Mouse (Mus musculus) limb, embryonic 13.5 days (tissue): ENCODE measurements at regions not wholly inside any gene's neighbourhood (a gene's known extent, or its start where the extent isn't known, plus 50 kb on each side); places are given as distances from the start of the nearest gene placed in this dataset.
A peak's percentile ranks its signal among the peaks of the same experiment; 100 is the strongest.

Experiments used
- ATAC-seq: fragments of 200-750 bp; cut with Nextera tagmentation; 2 replicates; pipeline ENCODE4 v1.8.0; 2017; ENCODE audit warnings: low read depth, moderate number of reproducible peaks, moderate TSS enrichment; ENCODE audit not compliant: low FRiP score
- H3K27ac ChIP-seq: fragments of 300-500 bp; sonication (generic); 2 replicates; pipeline ENCODE4 v1.5.1; 2015; ENCODE audit warnings: inconsistent platforms, mild to moderate bottlenecking, moderate library complexity
- H3K27me3 ChIP-seq: fragments of 300-500 bp; sonication (generic); 2 replicates; pipeline ENCODE4 v1.6.1; 2015; ENCODE audit warnings: mild to moderate bottlenecking, inconsistent platforms
- H3K36me3 ChIP-seq: fragments of 300-500 bp; sonication (generic); 2 replicates; pipeline ENCODE4 v1.6.1; 2015; ENCODE audit warnings: inconsistent platforms, mild to moderate bottlenecking, moderate library complexity
- H3K4me1 ChIP-seq: fragments of 300-500 bp; sonication (generic); 2 replicates; pipeline ENCODE4 v1.6.1; 2015; ENCODE audit warnings: inconsistent platforms
- H3K4me2 ChIP-seq: fragments of 300-500 bp; sonication (generic); replicated peaks from 2 replicates; pipeline ENCODE4 v1.6.1; 2015; ENCODE audit warnings: inconsistent platforms, mild to moderate bottlenecking, moderate library complexity
- H3K4me3 ChIP-seq: fragments of 300-500 bp; sonication (generic); 2 replicates; pipeline ENCODE4 v1.5.1; 2015; ENCODE audit warnings: moderate library complexity, mild to moderate bottlenecking, inconsistent platforms
- H3K9ac ChIP-seq: fragments of 300-500 bp; sonication (generic); 2 replicates; pipeline ENCODE4 v1.6.1; 2015; ENCODE audit warnings: mild to moderate bottlenecking, inconsistent platforms
- H3K9me3 ChIP-seq: fragments of 300-500 bp; sonication (generic); 2 replicates; pipeline ENCODE4 v1.6.1; 2016; ENCODE audit warnings: inconsistent platforms
- WGBS: fragments of 180-500 bp; shearing (Covaris S2); methylation state at CpG from one replicate; pipeline ENCODE4 v1.1.7; 2015; 5-methylcytosine and 5-hydroxymethylcytosine counted together

DNA sequence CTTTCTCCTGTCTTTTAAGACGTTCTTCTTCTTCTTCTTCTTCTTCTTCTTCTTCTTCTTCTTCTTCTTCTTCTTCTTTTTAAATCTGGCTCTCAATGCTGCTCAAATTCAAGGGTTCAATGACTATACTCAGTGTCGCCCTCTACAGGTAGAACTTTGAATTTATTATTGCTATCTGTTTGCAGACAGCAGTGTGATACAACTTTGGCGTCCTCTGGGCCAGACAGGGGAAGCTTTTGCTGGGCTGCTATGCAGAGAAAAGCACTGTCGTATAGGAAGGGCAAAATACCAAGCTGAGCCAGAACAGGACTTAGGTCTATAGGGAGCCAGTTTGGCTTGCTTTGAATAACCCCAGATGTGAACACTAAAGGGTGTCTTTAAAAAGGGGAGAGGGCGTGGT lies 127.3 kb upstream of the Gjb5 start:
- no peak overlapping the region for H3K9ac ChIP-seq
- H3K27ac ChIP-seq, result no peak overlapping the region
- 79% methylated on average over 5 of the region's 5 CpGs for WGBS
- H3K27me3 ChIP-seq, result no peaks in the 10 kb centered on the region
- peaks cover 3% of the 10 kb centered on the region; the same call in 1 of the 2 replicates for H3K4me1 ChIP-seq
- no peaks in the 10 kb centered on the region for H3K36me3 ChIP-seq
- no peaks in the 10 kb centered on the region for H3K9me3 ChIP-seq
- H3K4me3 ChIP-seq, result no peak overlapping the region
- no peak overlapping the region for H3K4me2 ChIP-seq
- ATAC-seq, result no peak

DNA sequence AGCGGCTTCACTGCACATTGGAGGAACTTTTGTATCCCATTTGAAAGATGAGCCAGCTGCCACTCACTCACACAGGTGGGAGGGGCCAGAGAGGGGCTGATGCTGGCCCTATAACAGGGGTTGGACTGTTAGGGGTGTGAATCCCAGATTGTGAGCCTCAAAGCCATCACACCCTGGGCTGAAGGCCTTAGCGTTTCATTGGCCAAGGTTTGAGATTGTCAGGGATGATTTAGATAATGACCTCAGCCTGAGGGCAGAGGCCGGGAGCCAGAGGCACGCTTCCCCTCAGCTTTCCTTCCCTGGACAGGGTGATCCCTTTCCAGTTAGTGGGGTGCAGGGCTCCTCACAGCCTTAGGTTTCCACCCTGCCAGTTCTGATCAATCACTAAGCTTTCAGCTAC lies 124.5 kb upstream of the Gjb5 start:
- no peaks in the 10 kb centered on the region for H3K27me3 ChIP-seq
- H3K27ac ChIP-seq, result no peak overlapping the region
- no peak for ATAC-seq
- no peak overlapping the region for H3K4me3 ChIP-seq
- no peak overlapping the region for H3K9ac ChIP-seq
- H3K4me1 ChIP-seq, result peaks cover 3% of the 10 kb centered on the region; the same call in 1 of the 2 replicates
- H3K9me3 ChIP-seq, result no peaks in the 10 kb centered on the region
- WGBS, result 26% methylated on average over 4 of the region's 4 CpGs
- no peaks in the 10 kb centered on the region for H3K36me3 ChIP-seq
- no peak overlapping the region for H3K4me2 ChIP-seq

DNA sequence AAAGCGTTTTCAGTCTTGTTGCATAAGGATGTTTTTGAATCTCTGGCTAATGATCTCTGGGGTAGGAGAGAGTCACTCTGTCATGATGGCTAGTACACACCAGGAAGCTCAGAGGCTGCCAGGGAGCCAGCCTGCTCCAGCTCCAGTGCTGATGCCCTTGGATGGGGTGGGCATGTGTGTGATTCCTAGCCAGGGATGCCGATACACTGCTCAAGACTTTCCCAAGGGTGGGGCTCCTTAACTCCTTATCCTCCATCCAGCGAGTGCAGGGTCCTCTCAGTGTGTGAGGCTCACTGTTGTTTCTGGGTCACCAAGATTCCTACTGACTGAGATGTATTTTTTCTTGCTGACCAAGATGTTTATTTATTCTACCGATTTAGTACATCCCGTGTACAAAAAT lies 122.4 kb upstream of the Gjb5 start:
- Histone ChIP-seq H3K27ac (no peak overlapping the region), H3K9me3 (no peaks in the 10 kb centered on the region), H3K4me2 (no peak overlapping the region), H3K27me3 (no peaks in the 10 kb centered on the region), H3K4me1 (peaks cover 3% of the 10 kb centered on the region; the same call in 1 of the 2 replicates), H3K36me3 (no peaks in the 10 kb centered on the region), H3K9ac (no peak overlapping the region), H3K4me3 (no peak overlapping the region)
- no peak for ATAC-seq
- 73% methylated on average over 5 of the region's 5 CpGs for WGBS

DNA sequence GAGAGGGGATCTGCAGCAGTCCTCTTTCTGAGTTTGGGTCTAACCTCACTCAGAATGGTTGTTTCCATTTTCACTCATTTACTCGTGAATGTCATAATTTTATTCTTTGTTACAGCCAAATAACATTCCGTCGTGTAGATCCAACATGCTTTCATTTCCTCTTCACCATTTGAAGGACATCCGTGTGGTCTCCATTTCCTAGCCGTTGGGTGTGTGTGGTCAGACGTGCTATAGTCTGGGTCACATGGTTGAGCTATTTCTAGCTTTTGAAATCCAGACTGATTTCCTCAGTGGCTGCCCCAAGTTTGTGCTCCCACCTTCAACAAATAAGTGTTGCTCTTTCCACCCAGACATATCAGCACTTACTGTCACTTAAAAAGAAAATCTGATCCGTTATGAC lies 111.9 kb upstream of the Gjb5 start:
- no peak for ATAC-seq
- Histone ChIP-seq H3K36me3 (no peaks in the 10 kb centered on the region), H3K27me3 (no peaks in the 10 kb centered on the region), H3K9me3 (no peaks in the 10 kb centered on the region), H3K4me3 (no peak overlapping the region), H3K9ac (no peak overlapping the region), H3K4me1 (no peaks in the 10 kb centered on the region), H3K27ac (no peak overlapping the region), H3K4me2 (no peak overlapping the region)
- 87% methylated on average over 7 of the region's 7 CpGs for WGBS

DNA sequence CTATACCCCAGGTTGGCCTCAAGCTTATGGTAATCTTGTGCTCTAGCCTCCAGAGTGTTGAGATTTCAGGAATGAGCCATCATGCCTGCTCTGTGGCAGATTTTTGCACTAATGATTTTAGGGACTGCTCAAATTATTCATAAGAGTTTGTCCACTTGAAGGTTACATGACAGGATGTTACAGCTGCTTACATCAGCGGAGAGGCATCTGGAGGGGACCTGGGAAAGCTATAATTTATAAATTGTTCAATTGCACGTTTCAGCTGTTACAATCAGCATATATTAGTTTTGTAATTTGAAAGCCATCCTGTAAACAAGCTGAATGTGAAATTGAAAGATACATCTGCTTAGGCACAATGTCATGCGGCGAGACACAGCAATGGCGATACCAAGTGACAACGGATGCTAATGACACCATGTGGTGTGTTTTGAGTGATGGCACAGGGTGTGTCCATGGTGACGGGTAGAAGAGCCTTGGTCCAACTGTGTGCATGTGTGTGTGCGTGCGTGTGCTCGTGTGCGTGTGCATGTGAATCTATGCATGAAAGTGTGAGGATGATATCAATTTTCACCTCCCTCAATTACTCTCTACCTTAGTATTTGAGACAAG lies 96.6 kb upstream of the Gjb5 start:
- Histone ChIP-seq H3K9me3 (0 out of 2 replicates have a peak, but pooled peaks cover 8% of the 10 kb centered on the region), H3K9ac (no peak overlapping the region), H3K4me2 (no peak overlapping the region), H3K36me3 (no peaks in the 10 kb centered on the region), H3K27ac (no peak overlapping the region), H3K4me3 (no peak overlapping the region), H3K4me1 (no peaks in the 10 kb centered on the region), H3K27me3 (no peaks in the 10 kb centered on the region)
- 89% methylated on average over 11 of the region's 11 CpGs for whole genome bisulfite sequencing
- no peak for ATAC-seq

DNA sequence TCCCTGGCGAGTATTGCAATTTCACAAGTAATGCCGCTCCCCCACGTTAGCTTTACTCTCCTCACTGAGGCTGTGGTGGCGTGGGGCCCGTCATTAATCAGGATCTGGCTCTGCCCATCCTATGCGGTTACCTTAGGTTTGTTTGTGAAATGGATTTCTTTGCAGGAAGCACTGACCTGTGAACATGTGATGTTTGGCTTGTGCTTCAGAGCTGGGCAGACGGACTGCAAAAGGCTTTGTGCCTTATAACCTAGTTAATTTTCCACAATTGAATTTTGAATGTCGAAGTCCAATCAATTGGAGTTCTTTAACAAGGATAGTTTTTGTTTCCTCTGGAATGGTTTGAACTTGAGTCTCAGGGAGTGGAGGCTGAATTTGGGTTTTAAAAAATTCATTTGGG lies 94.1 kb upstream of the Gjb5 start:
- Histone ChIP-seq H3K27ac (no peak overlapping the region), H3K9ac (no peak overlapping the region), H3K4me2 (no peak overlapping the region), H3K4me1 (no peaks in the 10 kb centered on the region), H3K9me3 (0 out of 2 replicates have a peak, but pooled peaks cover 4% of the 10 kb centered on the region), H3K36me3 (no peaks in the 10 kb centered on the region), H3K4me3 (no peak overlapping the region), H3K27me3 (no peaks in the 10 kb centered on the region)
- ATAC-seq, result no peak
- WGBS, result 70% methylated on average over 8 of the region's 8 CpGs

DNA sequence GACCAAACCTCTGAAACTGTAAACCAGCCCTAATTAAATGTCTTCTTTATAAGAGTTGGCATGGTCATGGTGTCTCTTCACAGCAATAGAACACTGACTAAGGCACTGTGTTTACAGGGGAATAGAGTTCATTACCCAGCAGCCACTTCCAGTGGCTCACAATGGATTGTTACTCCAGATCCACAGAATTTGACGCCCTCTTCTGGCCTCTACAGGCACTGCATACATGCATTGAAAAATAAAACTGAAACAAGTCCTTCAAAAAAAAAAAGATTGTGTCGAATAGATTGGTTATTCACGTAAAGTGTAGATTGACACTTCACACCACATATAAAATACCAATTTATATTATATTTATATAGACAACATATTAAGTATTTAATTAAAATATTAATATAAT lies 87.3 kb upstream of the Gjb5 start:
- ATAC-seq, result no peak
- Histone ChIP-seq H3K9ac (no peak overlapping the region), H3K9me3 (no peaks in the 10 kb centered on the region), H3K4me2 (no peak overlapping the region), H3K4me1 (peaks cover 8% of the 10 kb centered on the region; the same call in 1 of the 2 replicates), H3K36me3 (no peaks in the 10 kb centered on the region), H3K4me3 (no peak overlapping the region), H3K27me3 (0 out of 2 replicates have a peak, but pooled peaks cover 4% of the 10 kb centered on the region), H3K27ac (no peak overlapping the region)
- 67% methylated on average over 3 of the region's 3 CpGs for WGBS

DNA sequence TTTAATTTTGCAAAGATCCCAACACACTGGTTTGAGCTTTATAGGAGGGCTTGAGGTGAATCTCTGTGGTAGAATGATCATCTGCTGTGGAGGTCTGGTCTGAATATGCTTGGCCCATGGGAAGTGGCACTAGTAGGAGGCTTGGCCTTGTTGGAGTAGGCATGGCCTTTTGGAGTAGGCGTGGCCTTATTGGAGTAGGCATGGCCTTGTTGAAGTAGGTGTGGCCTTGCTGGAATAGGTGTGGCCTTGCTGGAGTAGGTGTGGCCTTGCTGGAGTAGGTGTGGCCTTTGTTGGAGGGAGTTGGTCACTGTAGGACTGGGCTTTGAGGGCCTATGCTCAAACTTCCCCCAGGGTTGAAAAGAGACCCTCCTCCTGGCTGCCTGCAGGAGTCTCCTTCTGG lies 86.1 kb upstream of the Gjb5 start:
- no peak overlapping the region for H3K27ac ChIP-seq
- 91% methylated on average over 1 of the region's 1 CpGs for WGBS
- no peaks in the 10 kb centered on the region for H3K36me3 ChIP-seq
- no peak for ATAC-seq
- 0 out of 2 replicates have a peak, but pooled peaks cover 4% of the 10 kb centered on the region for H3K27me3 ChIP-seq
- no peak overlapping the region for H3K4me3 ChIP-seq
- H3K4me2 ChIP-seq, result no peak overlapping the region
- H3K9me3 ChIP-seq, result no peaks in the 10 kb centered on the region
- peaks cover 8% of the 10 kb centered on the region; the same call in 1 of the 2 replicates for H3K4me1 ChIP-seq
- no peak overlapping the region for H3K9ac ChIP-seq

DNA sequence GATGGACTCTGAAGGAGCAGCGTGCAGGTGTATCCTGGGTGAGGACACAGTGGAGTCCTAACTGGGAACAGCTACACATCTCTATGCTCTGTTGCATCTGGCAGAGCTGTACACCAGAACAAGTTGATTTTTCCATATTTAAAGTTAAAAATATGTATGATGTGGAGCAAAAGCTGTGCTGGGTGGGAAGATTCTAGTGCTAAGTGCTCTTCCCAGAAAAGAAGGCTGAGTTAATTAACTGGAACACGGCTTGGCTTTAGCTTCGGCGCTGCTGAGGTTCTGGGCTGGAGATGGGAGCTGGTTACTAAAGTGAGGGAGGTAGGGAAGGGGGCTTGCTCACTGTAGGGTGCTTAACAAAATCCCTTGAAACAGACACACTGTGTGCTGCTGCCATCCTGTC lies 84.0 kb upstream of the Gjb5 start:
- 78% methylated on average over 4 of the region's 4 CpGs for WGBS
- ATAC-seq, result no peak
- Histone ChIP-seq H3K4me2 (no peak overlapping the region), H3K9ac (no peak overlapping the region), H3K9me3 (no peaks in the 10 kb centered on the region), H3K4me3 (no peak overlapping the region), H3K27me3 (0 out of 2 replicates have a peak, but pooled peaks cover 4% of the 10 kb centered on the region), H3K36me3 (no peaks in the 10 kb centered on the region), H3K4me1 (peaks cover 16% of the 10 kb centered on the region), H3K27ac (no peak overlapping the region)

DNA sequence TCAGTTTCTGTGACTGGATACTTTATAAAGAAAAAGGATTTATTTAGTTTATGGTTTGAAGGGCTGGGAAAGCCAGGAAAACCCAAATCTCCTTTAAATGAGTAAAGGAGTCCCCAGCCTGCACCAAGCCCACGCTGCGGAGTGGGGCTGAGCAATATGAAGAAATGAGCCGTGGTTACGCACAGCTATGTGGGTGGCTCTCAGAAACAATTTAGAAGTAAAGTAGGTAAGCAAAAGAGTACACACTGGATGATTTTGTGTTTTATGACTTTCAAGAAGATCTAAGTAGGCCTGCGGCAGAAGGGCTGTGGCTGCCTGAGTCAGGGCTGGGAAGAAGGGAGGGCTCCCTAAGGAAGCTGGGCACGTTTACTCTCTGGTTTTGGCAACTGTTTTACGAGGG lies 82.6 kb upstream of the Gjb5 start:
- ATAC-seq, result no peak
- Histone ChIP-seq H3K27me3 (0 out of 2 replicates have a peak, but pooled peaks cover 4% of the 10 kb centered on the region), H3K9ac (no peak overlapping the region), H3K36me3 (no peaks in the 10 kb centered on the region), H3K9me3 (no peaks in the 10 kb centered on the region), H3K4me1 (peaks cover 16% of the 10 kb centered on the region), H3K27ac (no peak overlapping the region), H3K4me2 (no peak overlapping the region), H3K4me3 (no peak overlapping the region)
- WGBS, result 31% methylated on average over 7 of the region's 7 CpGs

DNA sequence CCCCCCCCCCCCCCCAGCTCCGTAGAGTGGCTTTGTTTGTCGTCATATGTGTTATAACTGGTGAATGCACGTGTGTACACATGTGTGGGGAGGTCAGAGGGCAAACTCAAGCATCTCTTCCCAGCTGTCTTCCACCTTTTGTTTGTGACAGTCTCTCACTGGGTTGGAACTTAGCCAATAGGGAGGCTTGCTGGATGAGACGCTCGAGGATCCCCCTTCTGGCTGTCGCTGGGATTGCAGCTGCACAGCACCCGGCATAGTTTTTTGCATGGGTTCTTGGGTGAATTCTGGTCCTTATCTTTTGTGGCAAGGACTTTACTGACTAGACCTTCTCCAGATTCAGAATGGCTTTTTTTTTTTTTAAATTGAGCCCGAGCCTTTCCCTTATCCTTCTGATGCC lies 77.1 kb upstream of the Gjb5 start:
- Histone ChIP-seq H3K4me1 (peaks cover 28% of the 10 kb centered on the region), H3K9me3 (no peaks in the 10 kb centered on the region), H3K4me2 (peak overlapping the region; percentile 21; the same call in 1 of the 2 replicates), H3K36me3 (no peaks in the 10 kb centered on the region), H3K4me3 (no peak overlapping the region), H3K27me3 (peaks cover 22% of the 10 kb centered on the region), H3K27ac (no peak overlapping the region), H3K9ac (no peak overlapping the region)
- WGBS, result 32% methylated on average over 8 of the region's 8 CpGs
- ATAC-seq, result no peak

DNA sequence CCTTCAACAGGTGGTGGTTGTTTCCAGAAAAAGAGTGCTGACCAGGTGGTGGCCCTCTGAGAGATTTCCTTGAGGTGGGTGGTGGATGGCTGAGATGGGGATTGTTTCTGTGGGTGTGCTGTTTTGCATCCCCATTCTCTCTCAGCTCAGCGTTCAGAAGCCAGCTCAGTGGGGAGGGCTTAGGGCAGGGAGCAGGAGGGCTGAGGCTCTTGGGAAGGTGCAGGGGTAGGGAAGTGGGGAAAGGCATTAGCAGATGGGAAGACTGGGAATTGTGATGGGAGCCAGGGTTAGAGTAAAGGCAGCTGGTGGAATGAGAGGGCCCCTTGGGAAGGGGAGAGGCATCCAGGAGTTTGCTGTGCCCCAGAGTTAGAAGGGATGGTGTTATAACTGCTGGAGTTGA lies 72.3 kb upstream of the Gjb5 start:
- Histone ChIP-seq H3K4me2 (0 out of 2 replicates have a peak overlapping the region, but pooled peaks have one; percentile 3), H3K9ac (no peak overlapping the region), H3K4me1 (peaks cover 27% of the 10 kb centered on the region), H3K4me3 (no peak overlapping the region), H3K27me3 (peaks cover 22% of the 10 kb centered on the region), H3K36me3 (no peaks in the 10 kb centered on the region), H3K9me3 (0 out of 2 replicates have a peak, but pooled peaks cover 6% of the 10 kb centered on the region), H3K27ac (peak overlapping the region; percentile 83)
- 8% methylated on average over 1 of the region's 1 CpGs for WGBS
- no peak for ATAC-seq

DNA sequence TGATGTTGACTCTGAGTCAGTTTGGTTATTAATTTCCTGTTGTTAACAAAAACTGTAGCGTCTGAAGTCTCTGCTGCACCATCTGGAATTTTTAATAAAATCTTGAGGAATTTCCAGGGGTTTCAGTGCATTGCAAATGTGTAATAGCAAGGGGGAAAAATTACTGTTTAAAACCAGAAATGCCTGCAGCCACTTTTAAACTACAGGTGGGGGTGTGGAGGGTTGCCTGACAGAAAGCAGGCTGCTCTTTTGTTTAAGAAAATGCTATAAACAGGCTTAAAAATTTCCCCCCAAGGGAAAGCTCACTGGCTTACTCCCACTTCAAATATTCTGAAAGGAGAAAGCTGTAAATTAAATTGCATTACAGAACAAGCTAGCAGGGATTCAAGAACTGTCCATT lies 71.8 kb upstream of the Gjb5 start:
- Histone ChIP-seq H3K27ac (peak overlapping the region; percentile 83), H3K4me2 (no peak overlapping the region), H3K27me3 (peaks cover 22% of the 10 kb centered on the region), H3K4me3 (no peak overlapping the region), H3K9me3 (0 out of 2 replicates have a peak, but pooled peaks cover 6% of the 10 kb centered on the region), H3K4me1 (peaks cover 27% of the 10 kb centered on the region), H3K36me3 (no peaks in the 10 kb centered on the region), H3K9ac (no peak overlapping the region)
- 16% methylated on average over 1 of the region's 1 CpGs for WGBS
- ATAC-seq, result peak; percentile 75; the same call in 1 of the 2 replicates
